Mouse (Mus musculus): ENCODE measurements around the gene Eif2b1. TPM values are rescaled to one million over a fixed set of nuclear protein-coding genes. Genes with fewer than 3 reads are reported as not detected.

The Eif2b1 gene
- total RNA-seq, 2 experiments from 2014 or later: 40.0 to 45.5 TPM

Other genes with a start within 250 kb of the Eif2b1 start
- gene Cdk2ap1, start 216.0 kb downstream of the Eif2b1 start, total RNA-seq (2021): 100 to 1,000 TPM; 153 to 174 TPM
- gene Sbno1, start 153.1 kb downstream of the Eif2b1 start, total RNA-seq (2021): 10 to 100 TPM; 93.2 to 93.4 TPM
- gene Kmt5a, start 139.2 kb downstream of the Eif2b1 start, total RNA-seq (2021): 100 to 1,000 TPM; 141 to 218 TPM
- 10 to 100 TPM; 22.3 TPM for gene Rilpl2, start 100.8 kb downstream of the Eif2b1 start, total RNA-seq (2021)
- 10 to 100 TPM; 20.8 to 21.9 TPM for gene Snrnp35, start 96.0 kb downstream of the Eif2b1 start, total RNA-seq (2021)
- 10 to 100 TPM; 13.1 to 17.6 TPM for gene Rilpl1, start 47.7 kb downstream of the Eif2b1 start, total RNA-seq (2021)
- gene Tmed2, start 38.4 kb downstream of the Eif2b1 start, total RNA-seq (2021): 100 to 1,000 TPM; 214 to 218 TPM
- 10 to 100 TPM; 13.2 to 15.3 TPM for gene Ddx55, start 26.3 kb downstream of the Eif2b1 start, total RNA-seq (2021)
- gene Gtf2h3, start within 50 bp of the Eif2b1 start, total RNA-seq (2021): 10 to 100 TPM; 32.2 to 36.2 TPM
- 10 to 100 TPM; 77.5 to 90.9 TPM for gene Atp6v0a2, start 49.4 kb upstream of the Eif2b1 start, total RNA-seq (2021)
- gene Dnah10, start 146.0 kb upstream of the Eif2b1 start, total RNA-seq (2021): 1 to 10 TPM; 1.7 to 1.8 TPM